Mouse (Mus musculus) kidney, adult 2 months (tissue): ENCODE results near the gene Olfr809.

Experiments
- CTCF ChIP-seq: fragments of 200-500 bp; conservative IDR thresholded peaks from 2 replicates; pipeline ENCODE4 v1.5.1; 2011; ENCODE audit warnings: low read depth, mild to moderate bottlenecking, control low read depth, low read length, moderate library complexity, mixed read lengths; ENCODE audit not compliant: insufficient read depth, insufficient read length
- POLR2A ChIP-seq: fragments of 200-500 bp; IDR thresholded peaks from one replicate; pipeline ENCODE4 v1.6.1; 2011; ENCODE audit warnings: low read depth, low read length, control low read depth

- TF ChIP-seq CTCF (no peak), POLR2A (no peak)
Measured at GRCm38 (mm10) chr10:129741821-129742220, 32.6 kb upstream of the Olfr809 start, which contains the start of gene Olfr806.
